In the genomic region with DNA sequence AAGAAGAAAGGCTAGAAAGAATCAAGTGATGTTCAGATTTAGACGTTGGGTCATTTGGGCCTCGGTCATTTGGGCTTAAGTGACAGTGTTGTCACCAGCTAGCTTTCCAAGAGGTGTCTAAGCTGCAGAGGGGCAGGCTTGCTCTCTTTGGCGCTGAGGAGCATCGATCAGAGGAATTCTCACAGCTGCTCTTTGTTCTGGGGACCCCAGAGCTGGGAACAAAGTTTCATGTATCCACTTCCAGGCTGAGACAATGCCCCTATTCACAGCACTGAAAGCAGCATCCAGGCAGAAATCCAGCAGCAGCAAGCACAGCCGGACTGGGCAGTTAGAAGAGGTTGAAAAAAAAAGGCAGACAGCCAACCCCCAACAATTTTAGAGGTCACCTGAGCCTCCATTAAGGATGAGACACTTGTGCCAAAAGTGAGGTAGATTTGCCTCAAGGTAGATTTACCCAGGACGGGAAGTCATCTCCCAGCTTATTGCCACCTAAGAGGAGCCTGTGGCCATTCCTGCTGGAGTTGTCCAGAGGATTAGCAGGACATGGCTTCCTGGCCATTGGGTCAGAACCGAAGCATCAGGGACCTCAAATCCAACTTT, we compare ENCODE assay signal across 9 mouse cellular contexts.
A peak's percentile ranks its signal among the peaks of the same experiment; 100 is the strongest.
DNase-seq lines count a peak whose midpoint lies in the region; ATAC-seq lines count a peak whose summit lies in the region.
"Had no signal": no experiment of that assay in that cellular context is flagged by ENCODE, and none has a peak within 500 bp of the region (broad histone marks: within the 10 kb centered on the region; RNA-seq: fewer than 3 reads in every experiment).

No protein-coding gene starts in this region.

- H3K4me1 ChIP-seq in limb, embryonic 12.5 days (replicated peaks), result peaks cover 12% of the 10 kb centered on the region

- ATAC-seq in limb, embryonic 12.5 days (ENCODE audit: insufficient number of reproducible peaks, insufficient read depth, low FRiP score, low TSS enrichment, low read depth), result 0 out of 2 replicates have a peak, but pooled peaks have one; percentile 56

- WGBS in limb, embryonic 12.5 days, result 55% methylated on average over 7 of the region's 7 CpGs

- no peaks in the 10 kb centered on the region for H3K36me3 ChIP-seq in limb, embryonic 12.5 days

- no peak overlapping the region for H3K4me3 ChIP-seq in limb, embryonic 12.5 days (replicated peaks)
- H3K4me3 ChIP-seq: erythroblast, embryonic 14.5 days had no signal

- H3K4me2 ChIP-seq in limb, embryonic 12.5 days, result 0 out of 2 replicates have a peak overlapping the region, but pooled peaks have one; percentile 2

- no peaks in the 10 kb centered on the region for H3K27me3 ChIP-seq in limb, embryonic 12.5 days

- peak; percentile 7 for DNase-seq in urinary bladder, postnatal 14 days (ENCODE audit: low spot score)
- no peak for DNase-seq in urinary bladder, adult 18-20 months (ENCODE audit: low spot score in 2 of 2)
- peak; percentile 23 to 48 for DNase-seq in frontal cortex, postnatal 10 days (ENCODE audit: low spot score in 2 of 2)
- no peak for DNase-seq in adrenal gland, adult 8-10 months
- no peak for DNase-seq in thymus, postnatal 25 days
- DNase-seq in cerebellum, adult 8-10 months, result no peak
- no peak for DNase-seq in adipocyte (ENCODE audit: low spot score)

- 0 out of 2 replicates have a peak, but pooled peaks cover 5% of the 10 kb centered on the region for H3K9me3 ChIP-seq in limb, embryonic 12.5 days

- peak overlapping the region; percentile 50 for H3K27ac ChIP-seq in limb, embryonic 12.5 days

- H3K9ac ChIP-seq in limb, embryonic 12.5 days (replicated peaks), result no peak overlapping the region

Comparison
In these comparisons a context has a peak if more than half of its experiments do, and no peak if none do; other contexts are left out.
1. DNase-seq: peak in urinary bladder, postnatal 14 days (single experiment) and frontal cortex, postnatal 10 days (2 of 2); none in urinary bladder, adult 18-20 months (0 of 2), adrenal gland, adult 8-10 months (single experiment), thymus, postnatal 25 days (single experiment), cerebellum, adult 8-10 months (single experiment) and adipocyte (single experiment).